Mouse (Mus musculus) adrenal gland, adult 8-10 months (tissue): Measurements from ENCODE around the gene Gm20388. TPM values are rescaled to one million over a fixed set of nuclear protein-coding genes. Genes with fewer than 3 reads are reported as not detected.
A peak's percentile ranks its signal among the peaks of the same experiment; 100 is the strongest.

Experiments
- DNase-seq: peaks from one replicate; pipeline ENCODE4 v3.0.0; 2022
- total RNA-seq, 4 experiments: library from RNA; stranded (reverse); gene quantifications; 2 replicates each; pipeline ENCODE4 v1.2.4; 2022

Gm20388 gene
- total RNA-seq, 4 experiments from 2014 or later: 1.7 to 16.9 (median 5.8) TPM

DNA sequence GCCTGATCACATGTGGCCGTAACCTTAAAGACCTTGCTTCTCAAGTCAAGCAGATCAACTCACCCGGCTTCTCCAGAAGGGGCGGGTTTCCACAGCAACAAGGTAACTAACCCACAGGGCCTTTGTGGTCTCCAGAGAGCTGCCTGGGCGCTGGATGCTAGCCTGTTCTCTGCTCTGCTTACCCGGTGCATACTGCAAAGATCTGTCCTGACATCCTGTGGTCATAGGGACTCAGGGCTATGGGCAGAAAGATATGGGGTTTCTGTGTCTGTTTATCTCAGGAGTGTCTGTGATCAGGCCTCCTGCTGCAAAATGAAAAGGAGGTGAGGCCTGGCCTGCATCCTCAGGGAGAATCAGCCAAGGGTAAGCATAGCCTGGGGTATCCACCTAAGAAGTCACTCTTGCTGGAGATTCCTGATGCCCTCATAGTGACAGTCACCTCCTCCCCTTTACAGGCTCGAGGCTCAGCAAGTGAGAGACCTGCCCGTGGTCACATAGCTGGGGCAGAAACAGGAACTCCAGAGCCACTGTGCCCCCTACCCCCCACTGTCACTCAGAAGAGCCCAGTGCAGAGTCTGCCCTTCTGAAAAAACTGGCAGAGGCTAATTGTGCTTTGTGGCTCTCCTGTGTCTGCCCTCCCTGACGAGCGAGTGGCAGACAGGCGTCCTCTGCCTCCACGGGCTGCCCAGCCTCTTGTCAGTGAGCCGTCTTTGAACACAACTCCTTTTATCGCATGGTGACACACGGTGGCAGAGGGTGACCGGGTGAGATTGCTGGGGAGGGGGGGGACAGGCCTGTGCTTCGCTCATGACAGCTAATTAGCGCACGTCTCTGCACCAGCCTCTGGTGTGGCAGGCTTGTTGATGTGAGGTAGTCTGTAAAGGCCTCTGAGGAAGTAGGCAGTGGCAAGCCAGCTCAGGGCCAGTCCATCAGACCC, 383.0 kb downstream of the Gm20388 start:
- DNase-seq: no peak

DNA sequence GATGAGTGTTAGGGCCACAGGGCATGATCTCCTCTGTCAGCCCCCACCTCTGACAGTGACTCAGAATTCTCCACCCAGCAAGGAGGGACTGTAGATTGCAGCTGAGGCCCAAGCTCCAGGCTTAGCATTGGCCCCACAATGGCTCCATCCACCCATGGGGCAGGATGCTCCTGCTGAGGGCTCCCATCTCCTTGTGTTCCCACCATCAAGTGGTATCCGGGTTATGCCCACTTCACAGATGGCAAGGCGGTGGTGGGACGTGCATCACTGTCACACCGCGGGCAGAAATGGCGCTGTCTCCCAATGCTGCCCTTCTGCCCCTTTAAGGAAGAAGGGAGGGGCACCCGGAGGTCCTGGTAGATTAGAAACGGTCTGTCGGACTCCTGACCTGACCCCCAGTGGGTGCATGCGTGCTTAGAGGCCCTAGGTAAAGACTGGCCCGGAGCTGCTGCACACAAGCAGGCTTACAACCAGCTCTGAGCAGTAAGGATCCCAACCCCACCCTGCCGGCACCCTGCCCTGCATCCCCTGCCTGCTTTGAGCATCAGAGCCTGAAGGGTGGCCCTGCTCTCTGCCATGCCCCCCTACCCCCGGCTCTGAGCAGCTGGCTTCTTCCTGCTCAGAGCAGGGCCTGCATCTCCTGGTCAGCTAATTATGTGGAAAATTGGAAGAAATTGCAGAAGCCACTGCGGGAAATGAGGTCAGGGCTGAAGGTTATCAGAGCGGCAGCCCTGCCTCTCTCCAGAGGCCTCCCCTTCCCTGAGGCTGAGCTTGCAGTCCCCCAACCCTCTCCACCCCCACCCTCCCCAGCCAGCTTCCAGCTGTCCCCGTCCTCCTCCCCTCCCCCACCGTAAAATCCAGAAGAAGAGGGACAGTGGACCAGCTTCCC, 384.6 kb downstream of the Gm20388 start:
- DNase-seq: no peak

DNA sequence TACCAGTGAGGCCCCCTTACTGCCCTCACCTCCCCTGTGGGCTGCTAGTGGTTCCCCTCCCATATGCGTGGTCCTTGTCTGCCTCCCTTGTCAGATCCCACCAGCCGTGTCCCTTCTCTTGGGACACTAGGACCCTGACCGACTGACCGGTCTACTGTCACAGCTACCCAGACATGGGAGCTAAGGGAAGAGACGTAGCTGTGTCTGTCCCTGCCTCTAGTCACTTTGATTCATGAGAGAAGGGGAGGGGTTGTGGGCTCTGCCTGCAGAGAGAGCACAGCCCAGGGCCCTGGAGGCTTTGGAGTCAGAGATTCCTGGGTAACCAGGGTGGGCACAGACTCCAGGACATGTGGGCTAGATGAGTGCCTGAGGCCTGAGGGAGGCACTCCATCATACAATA, 386.4 kb downstream of the Gm20388 start:
- DNase-seq: no peak

DNA sequence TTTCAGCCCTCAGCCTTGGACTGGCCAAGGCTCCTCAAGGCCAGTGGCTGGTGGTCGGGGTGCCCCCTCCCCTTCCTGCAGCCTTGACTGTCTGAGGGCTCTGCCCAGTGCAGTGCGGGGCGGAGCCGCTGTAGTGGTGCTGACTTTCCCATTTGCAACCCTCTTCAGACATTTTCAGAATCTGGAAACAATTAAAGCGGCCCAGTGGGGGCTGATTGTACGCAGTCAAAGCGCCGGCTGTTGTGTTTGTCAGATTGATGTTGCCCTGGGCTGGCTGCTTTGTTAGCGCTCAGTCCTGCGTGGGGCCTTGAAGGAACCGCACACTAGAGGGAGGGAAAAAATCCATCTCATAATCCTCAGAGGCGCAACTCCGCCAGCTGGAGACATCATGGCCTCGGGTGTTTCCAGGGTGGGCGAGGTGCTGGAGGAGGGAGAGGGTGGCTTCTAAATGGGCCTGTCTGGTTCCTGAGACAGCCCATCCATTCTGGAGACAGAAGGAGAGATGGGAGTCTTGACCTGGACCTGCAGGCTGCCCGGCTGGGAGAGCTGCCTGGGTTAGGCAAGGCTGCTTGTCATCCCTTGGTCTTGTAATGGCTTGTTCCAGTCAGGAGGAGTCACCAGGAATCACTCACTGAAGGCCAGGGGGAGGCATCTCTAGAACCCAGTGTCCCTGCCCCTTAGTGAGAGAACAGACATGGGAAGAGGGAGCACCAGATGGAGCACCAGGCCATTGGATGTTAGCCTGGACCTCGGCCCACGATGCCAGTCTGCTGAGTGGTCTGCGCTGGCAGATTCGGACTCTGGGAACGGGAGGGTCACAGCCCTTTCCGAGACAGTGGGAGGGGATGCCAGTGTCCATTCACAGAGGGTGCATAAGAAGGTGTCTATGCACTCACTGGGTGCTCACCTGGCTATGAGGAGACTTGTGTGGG, 388.2 kb downstream of the Gm20388 start:
- no peak for DNase-seq

DNA sequence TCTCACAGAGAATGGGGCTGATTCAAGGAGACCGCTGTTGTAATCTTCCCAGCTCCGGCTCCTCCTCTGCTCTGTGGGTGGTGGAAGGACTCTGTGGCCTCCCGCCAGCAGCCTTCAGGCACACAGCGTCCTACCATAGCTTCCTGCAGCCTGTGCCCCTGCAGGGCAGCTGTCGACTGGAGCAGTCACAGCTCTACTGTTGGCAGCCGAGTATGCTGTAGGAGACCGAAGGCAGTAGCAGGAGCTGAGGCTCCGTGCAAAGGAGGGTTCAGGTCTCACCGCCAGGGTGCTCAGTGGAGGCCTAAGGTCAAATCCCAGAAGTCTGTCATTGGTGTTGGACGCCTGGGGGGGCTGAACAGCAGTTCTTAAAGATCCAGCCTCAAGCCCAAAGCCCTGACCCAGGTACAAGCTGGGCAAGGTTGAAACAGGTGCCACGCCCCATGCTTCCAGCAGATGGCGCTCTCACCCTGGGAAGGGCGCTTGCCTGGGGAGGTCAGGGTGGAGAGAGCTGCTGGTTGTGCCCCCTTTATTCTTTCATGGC, 390.0 kb downstream of the Gm20388 start:
- peak; percentile 70 for DNase-seq

DNA sequence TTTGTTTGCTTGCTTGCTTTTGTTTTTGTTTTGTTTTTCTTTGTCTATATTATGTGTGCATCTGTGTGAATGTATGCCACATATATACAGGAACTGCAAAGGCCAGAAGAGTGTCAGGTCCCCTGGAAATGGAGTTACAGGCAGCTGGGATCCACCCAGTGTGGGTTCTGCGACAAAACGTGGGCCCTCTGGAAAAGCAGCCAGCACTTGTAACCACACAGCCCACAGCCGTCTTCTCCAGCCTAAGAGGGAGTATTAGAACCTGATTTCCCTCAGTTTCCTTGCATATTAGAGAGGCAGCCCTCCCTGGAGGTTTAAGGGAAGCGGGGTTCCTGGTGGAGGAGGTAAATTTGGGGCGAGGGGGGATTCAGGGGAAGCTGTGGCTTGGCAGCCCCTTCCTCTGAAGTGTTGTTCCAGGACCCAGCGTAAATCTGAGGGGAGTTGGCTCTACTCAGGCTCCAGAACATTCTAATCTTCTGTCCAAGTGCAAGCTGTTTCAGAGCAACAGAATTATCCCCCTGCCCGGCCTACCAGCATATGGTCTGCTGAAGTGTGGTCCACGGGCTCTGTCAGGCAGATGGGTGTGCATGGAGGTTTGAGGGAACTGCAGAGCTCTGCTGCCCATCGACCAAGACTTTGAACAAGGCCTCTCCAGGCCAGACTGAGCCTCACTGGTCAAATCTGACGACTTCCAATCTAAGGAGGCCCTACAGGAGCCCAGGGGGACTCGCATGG, 392.5 kb downstream of the Gm20388 start:
- DNase-seq: no peak

DNA sequence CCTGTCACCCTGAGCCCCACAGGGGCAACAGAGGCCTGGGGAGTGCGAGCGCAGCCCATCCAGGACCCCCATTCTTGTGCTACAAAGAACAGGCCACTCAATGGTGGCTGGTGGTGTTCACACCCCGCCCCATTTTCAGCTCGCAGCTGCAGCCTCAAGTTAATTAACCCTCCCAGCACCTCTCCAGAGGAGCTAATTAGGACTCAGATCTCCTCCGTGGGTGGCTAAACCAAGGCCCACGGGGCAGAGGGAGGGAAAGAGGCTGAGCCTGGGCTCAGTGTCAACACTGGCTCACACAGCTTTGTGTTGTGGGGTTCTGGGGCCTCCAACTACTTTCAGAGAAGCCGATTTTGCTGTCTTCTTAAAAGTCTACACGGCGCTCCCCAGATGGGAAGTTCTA, 393.5 kb downstream of the Gm20388 start:
- no peak for DNase-seq

DNA sequence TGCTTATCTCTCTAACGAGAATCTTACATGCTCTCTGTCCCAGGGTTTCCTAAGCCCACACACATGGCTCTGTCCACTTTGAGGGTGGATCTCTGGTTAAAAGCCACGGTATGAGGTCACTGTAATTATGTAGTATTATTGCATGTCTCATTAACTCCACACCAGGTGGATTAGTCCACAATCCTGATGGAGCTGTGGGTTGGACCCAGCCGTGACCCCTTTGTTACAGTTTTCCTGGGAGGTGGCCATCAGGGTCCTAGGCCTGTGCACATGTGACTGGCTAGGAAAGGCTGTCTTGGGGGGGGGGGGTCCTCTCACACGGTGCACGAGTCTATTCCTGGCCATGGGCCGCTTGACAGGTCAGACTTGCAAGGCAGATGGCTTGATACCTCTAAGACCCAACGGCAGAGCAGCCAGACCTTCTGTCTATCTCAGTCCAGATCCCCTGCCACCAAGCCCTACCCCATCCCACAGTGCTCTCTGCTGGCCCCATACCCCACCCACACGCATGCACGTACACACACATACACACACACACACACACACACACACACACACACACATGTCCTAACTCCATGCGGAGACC, 395.3 kb downstream of the Gm20388 start:
- no peak for DNase-seq

DNA sequence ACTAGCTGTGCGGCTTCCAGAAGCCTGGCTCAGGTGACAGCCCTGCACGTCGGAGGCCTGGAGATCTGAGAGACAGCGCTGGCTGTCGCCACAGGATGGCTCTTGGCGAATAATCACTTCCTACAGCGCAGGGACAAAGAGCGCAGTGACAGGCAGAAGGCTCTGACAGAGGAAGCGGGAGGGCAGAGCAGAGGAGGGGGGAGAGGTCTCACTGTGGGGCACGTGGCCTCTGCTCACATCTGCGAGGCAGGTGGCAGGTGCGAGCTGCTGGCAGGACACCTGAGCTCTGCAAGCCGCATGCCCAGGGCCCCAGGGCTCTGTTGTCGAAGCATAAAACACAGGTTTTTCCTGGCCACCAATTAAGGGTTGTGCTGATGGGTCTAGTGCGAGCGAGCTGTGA, 396.5 kb downstream of the Gm20388 start:
- DNase-seq: no peak

DNA sequence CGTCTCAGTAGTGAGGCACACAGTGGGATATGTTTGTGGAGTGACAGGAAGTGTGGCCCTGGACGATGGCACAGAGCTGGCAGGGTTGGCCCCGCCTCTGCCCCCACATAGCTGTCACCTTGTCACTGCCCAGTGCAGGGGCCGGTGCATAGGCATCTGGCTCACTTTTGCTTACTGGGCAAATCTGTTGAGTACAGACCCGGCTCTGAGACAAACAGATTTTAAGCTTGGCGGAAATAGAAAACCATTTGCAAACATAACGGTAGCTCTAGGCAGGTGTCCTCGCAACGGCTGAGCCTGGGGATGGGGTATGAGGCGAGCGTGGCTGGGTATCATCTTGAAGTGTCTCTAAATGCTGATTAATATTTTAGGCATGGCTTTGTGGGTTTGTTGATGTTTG, 396.9 kb downstream of the Gm20388 start:
- DNase-seq: no peak

DNA sequence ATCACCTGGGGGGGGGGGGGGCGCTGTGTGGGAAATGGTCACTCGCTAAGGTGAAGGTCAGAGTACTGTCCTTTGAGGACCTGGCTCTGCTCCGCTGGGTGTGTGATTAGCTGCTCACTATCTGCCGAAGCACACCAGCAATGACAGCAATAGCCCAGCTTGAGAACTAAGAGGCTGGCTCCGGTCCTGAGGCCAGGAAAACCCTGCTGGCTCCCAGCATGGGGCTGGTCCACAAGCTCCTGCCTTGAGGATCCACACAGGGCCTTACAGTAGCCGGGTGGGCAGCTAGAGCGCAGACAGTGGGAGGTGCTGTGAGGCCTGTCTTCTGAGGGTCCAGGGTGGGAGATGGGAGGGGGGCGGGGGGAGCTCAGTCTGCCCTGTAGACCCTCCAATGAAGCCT, 397.5 kb downstream of the Gm20388 start:
- no peak for DNase-seq

DNA sequence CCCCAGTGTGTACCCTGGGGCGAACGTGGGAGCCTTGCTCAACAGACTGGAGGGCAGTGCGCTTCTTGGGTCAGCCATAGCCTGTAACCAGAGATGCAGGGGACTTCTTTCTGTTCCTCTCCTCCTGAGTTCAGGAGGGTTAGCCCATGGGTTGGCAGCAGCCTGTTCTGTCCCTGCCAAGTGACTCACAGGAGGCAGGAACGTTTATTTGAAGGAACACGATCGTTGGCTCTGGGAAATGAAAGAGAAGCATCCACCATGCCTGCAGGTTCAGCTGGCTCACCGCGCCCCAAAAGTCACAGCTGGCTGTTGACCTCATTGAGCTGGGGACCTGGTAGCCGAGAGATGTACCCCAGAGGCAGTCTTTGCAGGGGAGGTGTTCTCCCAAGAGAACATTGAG, 397.9 kb downstream of the Gm20388 start:
- no peak for DNase-seq

DNA sequence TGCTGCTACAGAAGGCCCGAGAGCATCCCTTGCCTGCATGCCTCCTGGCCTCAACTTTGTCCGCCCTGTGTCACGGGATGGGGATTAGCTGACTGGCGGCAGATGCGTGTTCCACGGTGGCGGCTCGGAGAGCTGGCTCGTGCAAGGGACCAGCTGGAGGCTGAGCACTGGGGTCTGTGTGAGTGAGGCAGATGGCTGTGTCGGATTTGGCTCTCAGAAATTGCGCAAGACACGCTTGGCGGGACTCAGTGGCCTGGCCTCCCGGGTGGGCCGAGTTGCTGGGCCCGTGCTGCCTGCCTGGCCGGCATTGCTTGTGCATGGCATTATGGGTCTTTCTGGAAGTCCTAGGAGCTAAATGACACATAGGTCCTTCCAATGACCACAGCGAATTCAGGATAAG, 398.7 kb downstream of the Gm20388 start:
- DNase-seq: no peak

DNA sequence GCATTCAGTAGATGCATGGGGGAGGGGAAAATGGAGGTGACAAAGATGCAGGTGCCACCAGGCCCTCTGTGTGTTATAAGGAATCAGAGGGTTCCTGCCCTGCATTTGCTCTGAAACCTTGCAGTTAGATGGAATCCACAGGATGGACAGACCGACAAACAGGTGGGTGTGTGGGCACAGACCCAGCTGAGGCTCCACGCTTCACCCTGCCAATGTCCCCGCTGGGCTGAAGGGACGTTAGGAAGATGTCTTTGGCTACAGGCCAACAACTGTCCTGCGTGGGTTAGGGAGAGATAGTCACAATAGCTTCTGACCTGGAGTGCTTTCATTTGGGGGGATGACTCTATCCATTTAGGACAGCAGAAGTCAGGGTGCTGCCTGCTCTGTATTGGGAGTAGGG, 399.4 kb downstream of the Gm20388 start:
- no peak for DNase-seq

DNA sequence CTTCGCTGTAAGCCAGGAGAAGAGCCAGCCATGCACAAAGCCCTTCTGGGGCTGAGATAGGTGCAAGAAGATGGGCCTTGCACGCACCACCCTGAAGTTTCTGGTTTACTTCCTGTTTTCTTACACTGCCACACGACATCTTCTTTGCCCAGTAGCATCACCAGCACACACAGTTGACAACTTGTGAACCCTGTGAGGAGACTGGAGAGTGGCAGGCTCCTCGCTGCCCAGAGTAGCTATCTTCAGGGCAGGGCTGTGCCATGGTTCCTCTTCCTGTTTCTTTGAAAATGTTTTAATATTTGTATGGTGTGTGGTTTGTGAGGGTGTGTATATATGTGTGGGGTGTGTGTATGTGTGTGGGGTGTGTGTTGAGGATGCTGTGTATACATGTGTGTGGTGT, 401.8 kb downstream of the Gm20388 start:
- no peak for DNase-seq

DNA sequence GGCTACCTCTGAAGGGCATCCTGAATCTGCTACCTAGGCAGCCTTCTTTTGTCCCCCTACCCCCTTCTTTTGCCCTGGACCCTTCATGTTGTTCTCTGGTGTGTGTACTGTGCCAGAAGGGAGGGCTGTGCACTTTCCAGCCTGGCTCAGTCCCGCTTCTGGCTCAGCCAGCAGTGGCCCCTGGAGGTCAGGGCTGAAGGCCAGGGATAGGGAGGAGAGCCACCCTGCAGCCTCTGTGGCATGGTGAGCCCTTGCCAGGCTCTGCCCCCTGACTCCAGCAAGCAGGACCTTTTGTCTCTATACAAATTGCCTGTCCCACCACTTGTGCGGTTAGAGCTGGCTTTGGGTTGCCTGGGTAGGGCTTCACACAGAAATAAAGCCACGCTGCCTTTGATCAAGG, 403.0 kb downstream of the Gm20388 start:
- DNase-seq: no peak

DNA sequence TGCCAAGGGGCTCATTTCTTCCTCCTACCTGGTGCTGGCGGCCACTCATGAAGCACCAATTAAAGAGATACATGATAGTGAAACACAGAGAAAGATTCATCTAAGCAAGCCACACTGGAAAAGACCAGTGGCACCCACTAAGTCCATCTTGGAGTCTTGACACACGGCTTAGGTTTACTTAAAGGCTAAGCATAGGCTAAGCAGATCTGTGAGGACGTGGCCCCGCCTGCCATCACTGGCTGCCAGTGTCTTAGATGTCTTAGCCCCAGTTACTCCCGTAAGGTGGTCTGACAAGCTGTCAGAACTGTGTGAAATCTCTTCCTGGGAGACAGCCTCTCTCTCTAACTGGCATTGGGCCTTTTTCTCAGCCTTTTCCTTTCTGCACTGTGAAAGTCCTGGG, 404.3 kb downstream of the Gm20388 start:
- no peak for DNase-seq

DNA sequence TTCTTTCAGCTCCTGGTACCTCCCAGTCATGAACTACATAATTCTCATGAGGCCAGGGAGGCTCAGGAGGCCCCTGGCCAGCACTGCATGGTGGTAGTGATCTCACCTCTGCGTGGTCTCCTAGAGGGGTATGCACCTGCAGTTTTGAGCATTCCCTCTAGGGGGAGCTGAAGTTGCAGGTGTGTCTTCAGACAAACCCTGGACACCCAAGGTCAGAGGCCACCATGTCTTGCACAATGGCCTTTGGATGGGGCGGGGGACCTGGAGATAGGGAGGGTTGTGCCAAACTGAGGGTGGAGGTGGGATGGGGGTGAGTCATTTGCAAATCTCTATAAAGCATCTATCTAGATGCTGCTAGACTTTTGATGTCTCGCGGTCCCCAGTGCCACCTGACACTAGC, 405.0 kb downstream of the Gm20388 start:
- DNase-seq: no peak

DNA sequence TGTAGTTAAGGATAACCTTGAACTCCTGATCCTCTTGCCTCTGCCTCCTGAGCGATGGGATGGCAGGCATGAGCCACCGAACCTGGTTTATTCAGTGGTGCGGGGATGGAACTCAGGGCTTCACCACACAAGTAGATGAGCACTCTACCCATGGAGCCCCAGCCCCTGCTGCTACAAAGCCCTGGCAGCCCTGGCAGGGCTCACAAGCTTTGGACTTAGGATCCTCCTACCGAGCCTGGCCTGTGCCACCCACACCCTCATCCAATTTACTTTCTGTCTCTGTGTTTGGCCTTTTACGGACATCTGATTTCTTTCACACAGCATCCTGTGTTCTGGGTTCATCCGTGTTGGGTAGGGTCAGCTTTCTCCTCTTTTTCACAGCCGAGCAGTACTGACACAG, 406.1 kb downstream of the Gm20388 start:
- no peak for DNase-seq

DNA sequence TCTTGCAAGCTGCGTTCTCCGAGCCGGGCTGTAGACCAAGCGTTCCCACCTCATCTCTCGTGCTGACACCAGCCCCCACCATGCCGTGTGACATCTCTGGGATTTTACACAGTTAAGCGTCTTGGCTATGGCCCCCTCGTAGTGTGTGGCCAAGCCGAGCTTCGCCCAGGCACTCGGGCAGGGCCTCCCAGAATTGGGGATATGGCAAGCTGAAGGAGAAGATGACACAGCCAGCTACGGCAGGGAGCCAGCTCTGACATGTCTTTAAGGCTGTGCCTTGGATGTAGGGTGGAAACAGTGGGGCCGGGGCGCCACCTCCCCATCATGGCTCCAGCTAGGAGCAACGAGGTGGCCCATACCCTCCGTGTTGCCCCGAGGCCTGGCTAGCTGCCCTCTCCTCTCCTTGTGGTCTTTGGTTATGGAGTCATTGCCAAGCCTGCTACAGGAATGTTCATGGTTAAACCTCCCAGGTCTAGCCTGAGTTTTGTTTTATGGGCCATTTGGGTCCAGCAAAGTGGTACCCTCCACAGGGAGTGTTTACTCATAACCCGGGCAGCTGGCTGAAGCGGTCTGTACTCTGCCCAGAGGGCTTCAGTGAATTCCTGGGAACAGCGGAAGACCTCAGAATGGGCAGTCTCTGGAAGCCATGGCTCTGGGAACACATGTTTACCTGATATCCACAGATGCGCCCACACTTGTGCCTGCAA, 406.6 kb downstream of the Gm20388 start:
- no peak for DNase-seq
